Mouse (Mus musculus) adipocyte (in vitro differentiated cells): ENCODE measurements around the gene Mas1.
A peak's percentile ranks its signal among the peaks of the same experiment; 100 is the strongest.

ENCODE experiments used
- DNase-seq: peaks from one replicate; pipeline ENCODE4 v3.0.0-alpha.2; 2016; ENCODE audit warnings: low spot score

Mas1 gene

DNA sequence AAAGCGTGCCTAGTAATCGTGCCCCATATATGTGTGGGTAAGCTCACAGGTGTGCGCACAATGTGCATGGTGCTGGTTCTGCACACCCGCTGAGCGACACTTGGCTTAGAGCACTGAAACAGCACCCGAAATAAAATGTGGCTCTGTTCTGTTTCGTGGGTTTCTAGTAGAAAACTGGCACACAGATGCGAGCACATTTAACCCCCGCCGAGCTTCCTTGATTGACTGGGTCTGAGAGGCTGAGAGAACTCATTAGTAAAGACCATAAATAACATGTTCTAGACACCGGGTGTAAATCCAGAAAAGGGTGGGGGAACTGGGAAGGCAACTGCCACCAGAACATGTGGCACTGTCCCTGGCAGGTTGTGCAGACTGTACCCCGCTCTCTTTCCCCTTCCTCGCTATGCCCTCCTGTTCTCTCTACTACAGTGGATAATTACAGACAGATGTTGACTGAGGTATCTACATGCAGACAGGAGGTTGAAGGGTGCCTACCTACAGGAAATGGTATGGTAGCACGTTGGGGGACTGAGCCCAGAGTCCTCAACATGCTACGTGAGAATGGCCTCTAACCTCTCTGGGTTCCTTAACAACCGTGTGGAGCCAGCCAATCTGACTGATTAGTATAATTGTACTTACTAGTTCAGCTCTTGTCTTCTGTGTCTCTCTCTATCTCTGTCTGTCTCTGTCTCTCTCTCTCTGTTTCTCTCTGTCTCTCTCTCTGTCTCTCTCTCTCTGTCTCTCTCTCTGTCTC is 4.5 kb upstream of the Mas1 start:
- DNase-seq, result no peak

DNA sequence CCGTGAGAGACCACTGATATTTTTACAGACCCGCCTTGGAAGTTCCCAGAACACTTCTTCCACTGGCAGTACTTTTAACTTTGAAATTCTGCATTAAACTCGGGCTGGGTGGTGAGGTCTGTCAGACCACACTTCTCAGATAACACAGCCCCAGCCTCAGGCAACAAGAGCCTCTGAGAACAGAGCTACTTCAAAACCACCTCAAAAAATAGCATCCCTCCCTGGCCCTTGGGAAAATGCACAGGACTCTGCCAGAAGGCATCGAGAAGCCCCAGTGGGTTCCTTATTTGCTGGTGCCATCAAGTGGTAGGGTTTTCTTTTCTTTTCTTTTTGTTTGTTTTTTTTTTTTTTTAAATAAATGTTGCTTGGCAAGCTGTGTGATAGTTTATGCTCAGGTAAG is 697 bp upstream of the Mas1 start:
- peak; percentile 22 for DNase-seq

DNA sequence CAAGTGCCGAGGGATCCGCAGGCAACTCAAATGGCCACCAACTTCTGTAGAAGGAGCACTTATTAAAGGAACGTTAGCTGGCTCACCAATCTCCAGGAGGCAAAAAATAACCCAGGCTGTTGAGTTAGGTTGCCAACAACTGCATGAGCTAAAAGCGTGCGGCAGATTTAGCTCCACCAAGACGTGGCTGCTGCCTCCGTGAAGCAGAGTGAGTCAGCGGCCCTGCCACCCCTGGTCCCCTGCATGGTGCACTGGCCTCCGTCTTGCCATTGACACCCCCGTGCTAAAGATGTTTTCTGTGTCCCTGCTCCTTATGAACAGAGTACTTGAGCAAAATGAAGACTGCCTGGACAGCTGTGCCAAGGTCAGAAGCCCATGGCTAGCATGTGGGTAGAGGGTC is 1.1 kb downstream of the Mas1 start:
- no peak for DNase-seq

DNA sequence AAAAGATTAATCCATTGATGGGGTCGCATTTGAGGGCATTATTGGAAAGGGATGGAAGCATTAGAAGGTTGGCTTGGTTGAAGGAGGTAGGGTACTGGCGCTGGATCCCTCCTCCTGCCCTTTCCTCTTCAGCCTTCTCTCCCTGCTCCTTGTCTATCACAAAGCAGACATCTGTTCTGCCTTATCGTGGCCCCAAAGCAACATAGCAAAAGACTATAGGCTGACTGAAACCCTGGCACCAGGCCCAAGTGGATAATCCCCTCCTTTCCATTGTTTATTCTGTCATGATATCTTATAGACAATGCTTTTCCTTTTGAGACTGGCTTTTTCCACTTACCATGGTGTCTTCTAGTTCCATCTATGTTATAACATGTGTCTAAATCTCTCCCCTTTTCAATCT is 2.5 kb downstream of the Mas1 start:
- no peak for DNase-seq

DNA sequence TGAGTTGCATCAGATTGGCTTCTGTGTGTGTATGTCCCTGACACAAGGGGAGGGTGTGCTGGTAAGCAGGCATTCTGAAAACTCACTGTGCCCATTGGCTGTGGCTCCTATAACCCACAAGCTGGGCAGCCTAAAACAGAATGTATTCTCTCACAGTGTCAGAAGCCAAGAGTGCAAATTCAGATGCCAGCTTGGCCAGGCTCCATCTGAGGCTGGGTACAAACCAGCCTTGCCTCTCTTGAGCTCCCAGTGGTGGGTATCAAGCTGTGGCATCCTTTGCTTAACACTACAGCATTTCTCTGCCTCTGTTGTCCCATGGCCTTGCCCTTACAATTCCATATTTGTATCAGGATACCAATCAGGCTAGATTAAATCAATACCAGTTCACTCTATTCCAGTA is 3.8 kb downstream of the Mas1 start:
- DNase-seq, result peak; percentile 16

DNA sequence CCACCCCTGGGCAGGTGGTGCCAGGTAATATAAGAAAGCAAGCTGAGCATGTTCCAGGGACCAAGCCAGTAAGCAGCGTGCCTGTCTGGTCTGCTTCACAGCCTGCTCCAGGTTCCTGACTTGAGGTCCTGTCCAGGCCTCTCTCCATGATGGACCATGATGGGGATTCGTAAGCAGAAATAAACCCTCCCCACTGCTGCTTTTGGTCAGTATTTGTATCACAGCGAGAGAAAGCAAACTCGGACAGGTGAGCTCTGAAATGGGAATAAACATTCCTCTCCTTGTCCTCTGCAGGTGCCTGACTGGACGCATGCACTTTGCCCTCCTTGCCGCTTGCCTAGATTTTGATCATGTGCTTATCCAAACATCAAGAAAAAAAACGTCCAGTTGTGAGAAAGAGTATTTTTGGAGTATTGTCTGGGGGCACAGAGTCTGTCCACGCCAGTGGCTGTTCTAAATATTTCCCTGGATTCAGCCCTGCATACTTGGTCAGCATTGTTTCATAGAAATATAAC is 8.9 kb downstream of the Mas1 start:
- no peak for DNase-seq

DNA sequence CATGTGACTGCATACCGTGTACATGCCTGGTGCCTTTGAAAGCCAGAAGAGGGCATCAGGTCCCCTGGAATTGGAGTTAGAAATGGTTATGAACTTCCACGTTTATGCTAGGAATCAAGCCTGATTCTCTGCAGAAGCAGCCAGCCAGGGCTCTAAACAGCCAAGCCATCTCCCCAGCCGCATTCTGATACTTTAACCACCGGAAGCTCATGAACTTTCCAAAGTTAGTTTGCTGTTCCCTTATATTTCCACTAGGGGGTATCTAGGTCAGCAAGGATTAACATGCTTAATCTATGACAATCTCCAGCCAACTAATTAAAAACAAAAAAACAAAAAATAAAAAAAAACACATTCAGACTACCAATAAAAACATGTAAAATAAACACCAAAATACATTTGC is 9.9 kb downstream of the Mas1 start:
- DNase-seq, result peak; percentile 24

DNA sequence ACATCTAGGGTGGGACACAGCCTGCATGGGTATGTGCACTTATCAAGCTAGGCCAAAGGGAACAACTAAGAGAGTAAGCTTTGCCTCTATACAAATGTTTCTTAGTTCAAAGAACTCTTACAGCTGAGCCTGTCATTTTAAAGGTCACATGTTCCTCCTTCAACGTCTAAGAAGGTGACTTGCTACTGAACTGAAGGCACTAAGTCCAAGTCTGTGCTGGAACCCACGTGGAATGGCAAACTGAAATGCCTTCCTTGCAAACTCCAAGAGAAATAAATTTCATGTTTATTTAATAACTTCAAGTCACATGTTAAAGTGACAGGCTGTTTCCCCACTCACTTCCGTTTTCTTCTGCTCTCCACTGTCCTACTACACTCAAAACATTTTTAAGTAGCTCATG is 10.5 kb downstream of the Mas1 start:
- DNase-seq, result no peak

DNA sequence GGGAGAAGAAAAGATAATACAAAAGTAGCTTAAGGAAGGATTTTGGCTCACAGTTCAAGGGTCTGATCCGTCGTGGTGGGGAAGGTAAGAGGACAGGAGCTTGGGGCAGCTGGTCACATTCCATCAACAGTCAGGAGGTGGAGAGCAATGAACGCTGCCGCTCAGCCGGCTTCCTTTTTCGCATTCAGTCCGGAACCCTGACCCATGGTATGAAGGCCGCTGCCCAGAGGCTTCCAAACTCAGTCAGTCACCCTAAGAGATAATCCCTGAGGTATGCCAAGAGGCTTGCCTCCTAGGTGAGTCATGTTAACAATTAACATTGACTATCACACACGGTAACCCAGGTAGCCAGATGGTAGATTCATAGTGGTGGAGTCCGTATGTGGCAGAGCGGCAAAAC is 13.6 kb downstream of the Mas1 start:
- no peak for DNase-seq

DNA sequence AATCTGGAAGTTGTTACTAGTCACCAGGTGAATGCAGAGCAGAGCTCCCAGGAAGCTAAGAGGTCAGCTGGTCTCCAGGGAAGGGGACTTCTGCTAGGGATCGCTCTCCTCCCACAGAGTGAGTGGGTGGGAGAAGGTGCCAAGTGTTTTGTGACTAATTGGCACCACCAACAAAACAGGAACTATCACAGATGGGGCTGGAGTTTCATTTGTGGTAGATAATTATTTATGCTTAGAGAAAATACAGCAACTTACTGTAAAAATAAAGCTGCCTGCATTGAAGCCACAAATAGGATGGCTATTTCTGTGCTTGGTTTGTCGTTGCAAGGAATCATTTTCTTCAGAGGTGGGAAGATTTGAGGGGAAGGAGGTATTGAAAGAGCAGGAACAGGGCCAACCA is 14.1 kb downstream of the Mas1 start:
- DNase-seq, result no peak

DNA sequence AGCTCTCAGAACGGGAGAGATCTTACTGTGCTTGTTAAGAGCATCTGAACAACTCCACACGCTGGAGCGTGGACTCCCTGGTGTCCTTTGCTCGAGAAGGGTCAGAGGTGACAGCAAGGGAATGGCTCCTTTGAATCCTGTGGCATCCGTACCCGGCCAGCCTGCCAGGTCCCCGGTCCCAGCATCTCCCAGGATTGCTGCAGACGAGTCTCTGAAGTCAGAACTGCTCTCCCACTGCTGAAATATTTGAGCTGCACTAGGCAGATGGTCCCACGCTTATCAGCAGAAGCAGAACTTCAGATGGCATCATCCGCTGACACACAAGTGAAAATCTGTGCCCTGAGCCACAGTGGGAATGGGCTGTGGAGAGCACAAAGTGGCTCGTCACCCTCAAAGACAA is 16.3 kb downstream of the Mas1 start:
- DNase-seq, result no peak

DNA sequence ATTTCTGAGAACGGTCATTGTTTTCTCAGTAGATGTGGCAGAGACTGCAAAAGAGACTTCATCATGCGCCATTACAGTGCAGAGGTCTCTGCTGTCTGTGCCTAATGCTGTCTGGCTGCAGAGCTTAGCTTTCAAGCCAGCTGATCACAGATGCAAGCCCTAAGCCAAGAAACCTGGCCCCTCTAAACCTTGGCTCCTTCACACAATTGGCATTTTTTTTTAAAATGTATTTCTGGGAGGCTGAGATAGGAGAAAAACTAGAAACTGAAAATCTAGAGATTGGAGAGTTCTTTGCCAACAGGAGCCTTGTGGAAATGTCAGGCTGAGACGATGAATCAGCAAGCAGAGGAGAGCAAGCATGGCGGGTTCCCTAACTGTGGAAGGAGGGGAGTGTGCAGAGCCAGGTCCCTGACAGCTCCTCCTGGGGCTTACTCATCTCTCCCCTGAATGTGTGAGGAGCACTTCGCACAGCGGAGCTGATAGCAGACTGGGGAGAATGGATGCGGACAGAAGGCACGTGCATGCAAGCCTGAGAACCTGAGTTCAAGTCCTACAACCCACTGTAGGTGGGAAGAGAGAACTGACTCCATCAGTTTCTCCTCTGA is 18.1 kb downstream of the Mas1 start:
- DNase-seq, result peak; percentile 44

DNA sequence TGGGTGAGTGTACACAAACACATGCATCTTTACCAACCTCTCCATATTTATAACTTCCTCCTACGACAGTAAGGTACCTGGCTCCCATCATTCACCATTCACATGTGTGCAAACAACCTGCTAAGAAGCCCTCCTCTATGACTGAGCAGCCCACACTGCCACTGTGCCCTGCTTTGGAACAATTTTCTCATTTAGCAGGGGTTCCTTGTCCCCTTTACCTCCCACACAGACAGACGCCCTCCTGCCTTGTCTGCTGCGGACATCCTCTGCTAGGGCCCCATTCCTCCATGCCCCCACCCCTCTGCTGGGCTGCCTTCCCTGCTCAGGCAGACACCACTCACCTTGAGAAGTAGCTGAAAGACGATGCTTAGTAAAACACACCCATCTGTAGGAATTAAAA is 20.2 kb downstream of the Mas1 start:
- no peak for DNase-seq

DNA sequence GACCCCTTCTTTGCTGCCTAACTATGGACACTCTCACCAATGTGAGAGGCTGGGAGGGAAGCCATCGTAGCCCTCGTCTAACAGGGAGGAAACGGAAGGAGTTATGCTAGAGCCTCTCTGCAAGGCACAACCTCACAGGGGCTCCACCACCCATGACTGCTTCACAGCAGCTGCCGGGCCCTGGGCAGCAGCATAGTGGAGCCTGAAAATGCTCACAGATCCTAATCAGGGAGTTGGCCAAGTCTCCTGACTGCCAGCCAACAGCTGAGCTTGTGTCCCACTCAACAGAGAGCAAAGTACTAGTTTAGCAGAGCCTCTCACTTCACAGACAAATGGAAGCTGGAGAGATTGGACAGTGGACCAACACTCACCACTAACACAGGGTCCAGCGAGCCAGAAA is 21.5 kb downstream of the Mas1 start:
- DNase-seq, result peak; percentile 22

DNA sequence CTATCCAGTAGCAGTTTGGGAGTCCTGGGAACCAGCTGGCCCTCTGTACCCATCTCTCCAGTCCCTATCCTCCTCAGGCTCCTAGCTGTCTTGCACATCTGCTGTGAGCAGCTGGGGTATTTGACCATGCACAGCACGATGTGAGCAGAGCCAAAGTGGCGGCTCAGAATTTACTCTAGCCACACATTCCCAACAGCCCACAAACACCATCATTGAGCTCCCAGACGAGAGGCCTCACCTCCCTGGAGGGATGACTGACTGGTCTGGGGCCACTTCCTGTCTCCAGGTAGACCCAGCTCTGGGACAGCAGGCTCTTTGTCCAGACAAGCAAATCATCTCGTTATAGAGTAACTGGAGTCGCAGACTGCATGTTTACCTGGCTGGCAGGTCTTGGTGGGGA is 22.1 kb downstream of the Mas1 start:
- DNase-seq, result no peak

DNA sequence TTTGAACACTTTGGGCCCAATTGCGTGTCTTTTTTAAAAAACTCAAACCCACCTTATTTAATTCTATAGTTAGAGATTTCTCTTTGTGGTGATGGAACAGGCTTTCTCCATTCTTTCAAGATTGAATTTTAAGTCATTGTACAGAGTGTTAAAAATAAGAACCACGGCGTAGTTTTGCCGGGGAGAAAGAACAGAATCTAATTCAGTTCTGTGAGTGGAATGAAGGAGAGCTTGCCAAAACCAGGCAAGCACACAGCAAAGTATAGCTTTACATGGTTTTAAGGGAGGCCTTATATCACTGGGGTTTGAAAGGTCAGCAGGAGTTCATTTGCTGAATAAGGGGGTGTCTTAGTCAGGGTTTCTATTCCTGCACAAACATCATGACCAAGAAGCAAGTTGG is 23.4 kb downstream of the Mas1 start:
- no peak for DNase-seq

DNA sequence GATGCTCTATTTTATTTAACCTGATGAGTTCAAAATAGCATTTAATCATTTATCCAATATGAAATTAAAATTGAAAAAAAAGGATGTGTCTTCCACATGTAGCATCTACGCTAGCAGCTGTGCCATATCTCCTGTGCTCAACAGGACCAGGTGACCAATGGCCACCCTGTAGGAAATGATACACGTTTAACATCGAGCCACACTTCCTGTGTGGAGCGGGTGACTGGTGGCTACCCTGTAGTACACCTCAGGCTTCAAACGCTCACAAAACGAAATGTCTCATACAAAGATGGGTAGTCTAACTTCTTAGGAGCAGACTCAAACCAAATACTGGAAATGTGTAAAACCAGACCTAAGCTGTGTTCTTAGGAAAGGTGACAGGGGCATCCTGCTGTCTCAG is 24.1 kb downstream of the Mas1 start:
- DNase-seq, result no peak

DNA sequence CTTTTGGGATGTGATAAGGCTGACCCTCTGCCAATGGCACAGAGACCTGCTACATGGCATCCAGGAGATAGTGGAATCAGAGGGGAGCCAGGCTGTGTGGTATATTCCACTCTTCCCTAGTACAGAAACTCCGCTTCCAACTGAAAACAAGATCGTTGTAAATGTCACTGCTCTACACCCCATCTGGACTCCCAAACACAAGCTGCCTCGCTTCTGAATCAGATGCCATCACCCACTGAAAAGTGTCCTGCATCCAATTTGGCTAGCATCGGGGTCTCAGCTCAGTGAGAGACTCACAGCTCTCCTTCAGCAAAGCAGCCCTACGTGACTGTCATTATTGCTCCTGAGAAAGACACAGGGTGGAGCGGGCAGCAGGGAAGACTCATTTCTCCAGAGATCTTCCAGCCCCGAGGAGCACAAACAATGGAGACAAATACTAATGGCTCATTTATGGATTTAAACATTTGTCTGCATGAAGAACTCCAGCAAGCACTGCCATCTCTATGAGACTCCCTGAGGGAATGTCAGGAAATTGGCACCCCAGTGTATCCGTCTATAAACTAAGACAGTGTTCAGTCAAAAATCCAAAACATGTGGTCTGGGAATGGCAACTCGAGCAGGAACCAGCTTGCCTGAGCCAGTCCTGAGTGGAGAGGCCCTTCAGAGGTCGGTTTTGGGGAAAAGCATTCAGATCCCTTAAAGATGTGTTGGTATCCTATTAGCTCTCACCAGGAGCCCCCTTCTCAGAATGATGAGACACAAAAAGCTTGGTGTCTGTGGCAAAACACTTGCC is 28.3 kb downstream of the Mas1 start:
- no peak for DNase-seq

DNA sequence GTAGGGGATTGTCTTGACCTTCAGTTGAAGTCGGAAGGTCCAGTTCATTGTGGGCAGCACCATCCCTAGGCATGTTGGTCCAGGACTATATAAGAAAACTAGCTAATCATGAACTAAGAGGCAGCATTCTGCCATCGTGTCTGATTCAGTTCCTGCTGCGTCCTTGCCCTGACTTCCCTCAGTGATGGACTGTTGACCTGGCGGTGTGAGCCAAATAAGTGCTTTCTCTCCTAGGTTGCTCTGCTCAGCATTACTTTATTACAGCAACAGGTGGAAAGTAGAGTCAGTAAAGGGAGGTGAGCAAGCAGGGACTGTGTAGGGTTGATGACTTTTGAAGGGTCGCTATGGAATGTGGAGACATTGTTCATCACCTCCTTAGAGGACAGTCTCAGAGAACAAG is 32.2 kb downstream of the Mas1 start:
- no peak for DNase-seq

DNA sequence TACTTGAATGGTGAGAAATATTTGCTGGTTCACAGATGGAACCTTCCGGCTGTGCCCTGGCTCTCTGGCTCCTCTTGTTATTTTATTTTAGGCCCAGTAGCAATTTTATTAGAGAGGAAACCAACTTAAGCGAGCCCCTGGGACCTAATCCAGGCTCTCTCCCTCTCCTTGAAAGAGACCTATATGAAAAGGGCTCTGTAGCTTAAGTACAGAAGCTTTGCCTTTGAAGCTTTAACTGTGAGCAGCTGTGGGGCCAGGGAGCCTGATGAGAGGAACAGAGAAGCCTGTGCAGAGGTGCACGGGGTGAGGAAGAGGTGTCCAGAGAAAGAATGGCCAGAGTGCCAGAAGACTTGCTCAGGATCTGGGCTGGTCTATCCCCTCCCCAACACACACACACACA is 33.1 kb downstream of the Mas1 start:
- DNase-seq, result no peak

DNA sequence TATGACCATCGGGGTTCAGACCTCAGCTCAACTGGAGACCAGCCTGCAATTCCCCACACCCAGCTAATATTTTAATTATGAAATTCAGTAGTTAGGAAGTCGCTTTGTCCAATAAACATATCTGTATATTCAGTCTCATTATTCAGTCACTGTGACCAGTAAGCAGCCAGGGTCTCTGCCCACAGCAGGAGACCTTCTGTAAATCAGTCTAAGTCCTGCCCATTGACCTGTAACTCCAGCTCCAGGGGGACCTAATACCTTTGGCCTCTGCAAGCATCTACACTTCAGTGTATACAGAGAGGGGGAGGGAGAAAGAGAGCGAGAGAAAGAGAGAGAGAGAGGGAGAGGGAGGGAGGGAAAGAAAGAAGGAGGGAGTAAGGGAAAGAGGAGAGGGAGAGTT is 33.6 kb downstream of the Mas1 start:
- no peak for DNase-seq

DNA sequence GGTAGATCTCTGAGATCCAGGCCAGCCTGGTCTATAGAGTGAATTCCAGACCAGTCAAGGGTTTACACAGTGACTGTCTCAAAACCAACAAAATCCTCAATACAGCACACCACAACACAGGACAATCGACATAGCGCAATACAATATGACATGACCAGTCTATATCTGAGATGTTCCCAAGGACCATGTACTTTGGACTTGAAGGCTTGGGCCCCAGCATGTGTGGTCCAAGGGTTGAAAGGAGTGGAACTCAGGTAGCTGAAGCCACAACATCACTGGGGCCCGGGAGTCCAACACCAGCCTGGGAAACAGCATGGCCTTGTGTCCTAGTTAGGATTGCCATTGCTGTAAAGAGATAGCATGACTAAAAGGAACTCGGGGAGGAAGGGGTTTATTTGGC is 35.3 kb downstream of the Mas1 start:
- no peak for DNase-seq

DNA sequence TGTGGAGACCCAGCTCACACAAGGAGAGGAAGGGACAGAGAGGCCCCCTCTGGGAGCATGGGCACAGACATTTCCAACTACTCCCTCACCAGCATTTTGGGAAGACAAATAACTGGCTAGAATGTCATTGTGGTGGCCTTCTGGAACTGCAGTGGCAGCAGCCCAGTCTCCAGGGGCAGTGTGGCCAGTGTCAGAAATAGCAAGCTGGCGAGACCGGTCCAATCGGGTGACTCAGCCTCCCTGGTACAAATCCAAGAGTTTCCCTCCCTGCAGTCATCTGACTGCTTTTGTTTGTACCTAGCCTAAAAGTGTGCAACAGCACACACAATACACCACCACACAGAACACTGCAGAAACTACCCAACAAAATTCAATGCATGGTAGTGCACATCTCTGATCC is 35.7 kb downstream of the Mas1 start:
- peak; percentile 76 for DNase-seq
